Mouse (Mus musculus): ENCODE results near the gene Ctnnd2.

Gene Ctnnd2

GRCm38 (mm10) chr15:30908027-30908426 lies 735.6 kb downstream of the Ctnnd2 start:
- DNase-seq, result no peak

DNA sequence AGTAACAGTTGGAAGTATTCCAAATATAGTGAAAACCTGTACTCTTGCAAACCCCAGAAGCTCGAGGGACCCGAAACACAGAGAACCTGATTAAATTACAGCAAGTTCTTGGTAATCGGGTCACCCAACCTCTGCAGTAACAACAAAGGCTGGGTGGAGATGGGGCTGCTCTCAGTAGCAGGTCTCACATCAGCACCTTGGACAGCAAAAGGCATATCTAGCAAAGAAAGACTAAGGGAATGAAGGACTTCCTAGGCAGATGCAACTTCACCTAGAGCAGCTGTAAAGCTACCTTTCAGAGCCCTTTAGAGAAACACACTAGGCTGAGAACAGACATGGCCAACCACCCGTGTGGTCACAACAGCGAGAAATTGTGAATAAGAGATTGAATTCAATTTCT lies 741.0 kb downstream of the Ctnnd2 start:
- no peak for DNase-seq

DNA sequence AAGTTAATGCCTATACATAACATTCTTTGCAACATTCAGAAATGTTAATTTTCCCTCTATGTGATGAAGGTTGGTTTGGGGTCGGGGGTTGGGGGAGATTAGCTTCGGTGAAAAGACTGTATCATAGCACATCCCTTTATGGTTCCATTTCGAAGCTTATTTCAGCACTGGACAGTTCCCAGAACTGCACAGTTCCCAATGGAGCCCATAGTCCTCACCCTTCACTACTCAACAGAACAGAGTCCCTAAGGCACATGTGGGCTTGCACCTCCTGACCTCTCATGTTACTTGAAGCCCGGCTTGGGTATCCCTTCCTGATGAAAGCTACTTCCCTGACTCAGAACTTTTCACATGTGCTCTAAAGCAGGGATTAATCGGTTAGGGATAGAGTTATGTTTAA lies 753.4 kb downstream of the Ctnnd2 start:
- no peak for DNase-seq

DNA sequence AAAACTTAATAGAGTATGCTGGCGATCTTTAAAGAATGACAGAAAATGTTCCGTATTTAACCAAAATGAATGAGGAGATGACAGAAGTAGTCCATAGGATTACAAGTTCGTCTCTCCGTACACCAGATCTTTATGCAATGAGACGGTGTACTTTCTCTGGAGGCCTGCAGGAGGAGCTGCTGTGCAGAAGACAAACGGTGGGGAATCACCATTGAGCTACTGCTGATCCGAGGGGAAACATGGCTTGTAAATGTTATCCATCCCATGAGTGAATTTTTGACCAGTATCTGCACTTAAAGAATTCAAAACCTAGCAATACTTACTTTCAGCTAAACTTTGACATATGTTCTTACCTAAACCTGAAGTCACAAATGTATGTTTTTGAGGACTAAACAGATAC lies 755.2 kb downstream of the Ctnnd2 start:
- no peak for DNase-seq

DNA sequence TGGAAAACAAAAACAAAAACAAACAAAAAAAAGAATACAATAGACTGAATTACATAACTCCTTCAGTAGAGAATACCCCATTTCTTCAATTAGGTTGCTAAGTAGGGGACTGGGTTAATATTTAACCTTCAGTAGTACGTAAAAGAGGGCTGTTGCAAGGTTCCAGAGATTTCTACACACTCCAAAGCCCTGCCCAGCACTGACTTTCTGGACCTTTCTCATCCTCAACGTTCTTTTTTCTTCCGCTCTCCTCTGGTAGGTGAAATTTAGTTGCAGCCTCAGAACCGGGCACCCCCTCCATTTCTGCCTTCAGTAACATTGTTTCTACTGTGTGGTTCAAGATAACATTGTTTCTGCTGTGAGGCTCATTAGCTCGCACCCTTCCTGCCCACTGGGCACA lies 759.5 kb downstream of the Ctnnd2 start:
- no peak for DNase-seq

- DNase-seq, result no peak
Measured at GRCm38 (mm10) chr15:30945863-30946262, 773.5 kb downstream of the Ctnnd2 start.

DNA sequence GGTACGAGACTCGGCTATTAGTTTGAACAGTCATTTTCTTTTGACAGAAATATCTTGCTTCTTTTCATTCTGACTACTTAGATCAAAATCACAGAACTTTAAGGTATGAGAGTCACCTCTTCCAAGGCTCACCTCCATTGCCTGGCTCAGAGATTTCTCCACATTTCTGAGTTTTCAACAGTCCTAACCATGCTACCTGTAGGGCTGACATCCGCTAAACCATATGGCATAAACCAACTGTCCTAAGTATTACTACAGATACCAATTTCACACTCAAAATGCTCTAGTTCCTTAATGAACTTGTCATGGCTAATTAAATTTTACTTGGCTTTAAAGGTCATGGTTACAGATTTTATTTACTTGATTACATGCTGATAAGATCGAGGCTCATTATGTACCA lies 786.1 kb downstream of the Ctnnd2 start:
- no peak for DNase-seq

DNA sequence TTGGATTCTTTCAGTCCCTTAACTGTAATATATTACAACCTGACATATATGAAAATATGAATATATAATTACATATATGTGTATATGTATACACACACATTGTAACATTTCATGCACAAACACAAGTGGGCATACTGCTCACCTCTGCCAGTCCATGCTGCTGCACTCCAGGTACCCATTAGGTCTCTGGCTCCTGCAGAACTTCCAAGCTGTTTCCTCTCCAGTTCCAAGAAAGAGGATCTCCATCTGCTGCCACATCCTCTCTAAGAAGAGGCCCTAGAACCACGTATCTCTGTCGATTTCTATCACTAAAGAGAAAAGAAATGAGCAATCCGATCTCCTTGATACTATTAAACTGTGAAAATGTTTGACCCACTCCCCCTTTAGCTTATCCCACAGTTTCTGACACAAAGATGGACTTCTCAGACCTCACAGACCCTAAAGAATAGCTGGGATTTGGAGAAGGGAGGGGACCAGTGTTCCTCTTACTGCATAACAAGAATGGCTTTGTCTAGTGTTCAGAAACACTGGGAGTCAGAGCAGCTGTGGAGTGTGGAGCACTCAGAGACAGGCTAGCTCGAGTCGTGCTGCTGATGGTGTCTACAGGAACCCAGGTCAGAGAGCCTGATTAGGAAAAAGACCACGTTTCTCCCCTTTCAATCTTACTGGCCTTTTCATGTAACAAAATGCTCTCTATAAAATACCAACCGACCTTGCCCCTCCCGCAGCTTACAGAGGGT lies 790.2 kb downstream of the Ctnnd2 start:
- no peak for DNase-seq

GRCm38 (mm10) chr15:30964046-30964445 lies 791.7 kb downstream of the Ctnnd2 start:
- DNase-seq, result no peak

DNA sequence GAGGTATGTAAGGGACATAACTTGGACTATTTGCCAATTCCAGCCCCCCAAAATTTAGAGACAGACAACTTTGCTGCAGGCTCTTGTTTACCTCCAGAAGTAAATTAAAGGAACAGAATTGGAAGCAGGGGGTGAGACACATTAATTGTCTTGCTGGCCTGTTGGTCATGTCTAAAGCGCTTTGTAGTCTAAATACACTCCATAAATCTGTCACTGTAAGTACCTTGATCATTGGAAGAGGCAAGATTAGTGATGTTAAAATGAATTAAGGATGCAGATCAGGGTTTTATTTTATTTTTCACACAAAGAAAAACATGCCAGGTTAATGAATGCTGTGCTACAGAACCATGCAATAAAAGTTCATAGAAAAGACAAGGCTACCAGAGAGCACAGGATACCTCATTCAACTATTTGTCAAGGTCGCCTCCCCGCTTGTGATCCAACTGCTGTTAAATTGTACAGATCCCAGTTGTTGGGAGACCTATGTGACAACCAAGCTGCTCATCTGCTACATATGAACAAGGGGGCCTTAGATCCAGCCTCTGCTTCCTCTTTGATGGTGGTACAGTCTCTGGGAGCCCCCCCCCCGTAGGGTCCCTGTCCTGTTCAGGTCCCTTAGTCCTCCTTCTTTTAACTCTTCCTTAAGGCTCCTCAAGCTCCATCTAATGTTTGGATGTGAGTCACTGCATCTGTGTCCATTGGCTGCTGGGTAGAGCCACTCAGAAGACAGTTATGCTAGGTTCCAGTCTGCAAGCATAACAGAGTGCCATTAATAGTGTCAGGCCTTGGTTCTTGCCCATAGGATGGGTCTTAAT lies 792.7 kb downstream of the Ctnnd2 start:
- no peak for DNase-seq

DNA sequence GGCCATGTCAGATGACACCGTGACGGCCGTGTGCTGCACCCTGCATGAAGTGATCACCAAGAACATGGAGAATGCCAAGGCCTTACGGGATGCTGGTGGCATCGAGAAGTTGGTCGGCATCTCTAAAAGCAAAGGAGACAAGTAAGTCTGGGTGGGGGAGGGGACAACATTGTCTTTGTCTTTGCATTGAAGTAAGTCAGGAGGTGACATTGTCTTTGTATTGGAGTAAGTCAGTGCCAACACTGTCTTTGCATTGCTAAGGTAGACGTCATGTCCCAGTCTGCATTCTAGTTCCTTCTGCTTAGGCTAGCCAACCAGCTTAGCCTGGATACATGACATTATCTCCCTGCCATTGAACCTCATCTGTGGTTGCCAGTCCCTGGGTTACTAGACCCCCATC lies 794.4 kb downstream of the Ctnnd2 start:
- no peak for DNase-seq

GRCm38 (mm10) chr15:30974436-30974835 lies 802.0 kb downstream of the Ctnnd2 start:
- DNase-seq, result no peak

GRCm38 (mm10) chr15:30974991-30975775 lies 802.8 kb downstream of the Ctnnd2 start:
- peak; percentile 5 for DNase-seq

GRCm38 (mm10) chr15:30977166-30977740 lies 804.9 kb downstream of the Ctnnd2 start:
- no peak for DNase-seq

DNA sequence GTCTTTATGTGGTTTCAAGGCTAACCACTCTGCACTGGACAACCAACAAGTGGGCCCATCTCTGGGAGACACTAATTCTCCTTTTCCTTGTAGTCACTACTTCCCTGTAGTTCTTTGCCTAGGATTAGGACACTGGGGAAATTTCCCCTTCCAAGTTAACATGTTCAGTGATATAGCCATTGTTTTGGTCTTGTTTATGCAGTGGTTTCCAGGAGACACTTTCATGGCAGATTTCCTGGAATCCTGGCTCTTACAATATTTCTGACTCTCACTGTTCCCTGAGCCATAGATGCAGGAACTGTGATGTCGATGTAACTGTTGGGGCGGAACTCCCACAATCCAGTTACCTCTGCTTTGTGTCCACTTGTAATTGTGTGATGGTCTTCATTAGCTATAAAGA lies 814.5 kb downstream of the Ctnnd2 start:
- DNase-seq, result no peak

- DNase-seq, result no peak
Measured at GRCm38 (mm10) chr15:30990421-30991252, 818.2 kb downstream of the Ctnnd2 start.

- no peak for DNase-seq
Measured at GRCm38 (mm10) chr15:30992357-30992756, 820.0 kb downstream of the Ctnnd2 start.

GRCm38 (mm10) chr15:30992901-30993300 lies 820.5 kb downstream of the Ctnnd2 start:
- DNase-seq, result no peak

DNA sequence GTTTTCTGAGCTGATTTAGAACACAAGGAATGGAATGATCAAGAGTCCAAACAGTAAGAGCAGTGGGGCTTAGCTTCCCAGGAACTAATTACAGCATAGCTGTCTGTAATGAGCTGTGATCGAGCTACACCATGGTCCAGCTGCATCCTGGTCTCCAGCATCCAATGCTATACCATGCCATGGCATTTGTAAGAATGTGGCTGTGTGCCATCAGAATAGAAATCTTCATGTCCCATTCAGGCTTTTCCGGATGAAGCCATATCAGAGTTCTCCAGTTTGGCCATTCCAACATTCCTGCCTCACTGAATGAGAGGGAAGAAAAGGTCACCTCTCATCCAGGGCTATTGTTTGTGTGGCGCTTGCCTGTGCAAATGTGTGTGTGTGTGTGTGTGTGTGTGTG lies 823.0 kb downstream of the Ctnnd2 start:
- DNase-seq, result no peak

GRCm38 (mm10) chr15:31004468-31004867 lies 832.1 kb downstream of the Ctnnd2 start:
- no peak for DNase-seq

DNA sequence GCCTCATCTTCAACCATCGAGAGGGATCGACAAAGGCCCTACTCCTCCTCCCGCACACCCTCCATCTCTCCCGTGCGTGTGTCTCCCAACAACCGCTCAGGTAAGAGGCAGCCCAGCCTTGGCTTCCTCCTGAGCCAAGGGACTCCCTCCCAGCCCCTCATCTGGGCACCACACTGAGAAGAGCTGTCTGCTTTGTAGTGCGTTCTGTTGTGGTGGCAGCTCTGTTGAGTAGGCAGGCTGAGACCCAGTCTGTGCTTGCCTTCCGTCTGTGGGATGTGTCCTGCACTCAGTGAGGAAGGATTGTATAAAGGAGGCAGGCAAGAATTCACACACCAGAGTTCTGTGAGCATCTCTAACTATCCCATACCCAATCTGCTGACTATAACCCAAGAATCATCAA lies 832.6 kb downstream of the Ctnnd2 start:
- no peak for DNase-seq

Measured in thymus, postnatal 14 days (tissue).